Mouse (Mus musculus): Measurements from ENCODE around the gene Nxf1.

DNA sequence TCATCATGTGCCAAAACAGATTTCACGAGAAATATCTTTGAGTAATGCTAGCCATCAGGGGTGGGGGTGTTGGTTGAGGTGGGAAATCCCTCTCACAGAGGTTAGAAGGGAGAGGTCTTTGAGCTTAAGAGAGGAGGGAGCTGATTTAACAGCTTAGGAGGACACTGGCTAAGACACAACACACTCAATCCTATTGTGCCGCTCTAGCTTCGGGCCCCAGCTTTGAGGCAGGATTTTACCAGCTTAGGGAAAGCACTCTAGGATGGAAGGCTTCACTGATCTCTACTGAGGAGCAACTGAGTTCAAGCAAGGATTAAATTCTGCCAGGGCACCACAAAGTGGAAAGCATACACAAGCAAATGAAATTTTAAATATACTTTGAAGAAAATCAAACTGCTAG lies 60.1 kb downstream of the Nxf1 start:
- TF ChIP-seq CHD2 (IDR thresholded peaks at IDR 0.05; ENCODE audit: low read length) = no peak
- TF ChIP-seq KAT2A (IDR thresholded peaks at IDR 0.05; ENCODE audit: insufficient replicate concordance, low read length) = no peak

Data from CH12.LX (cell line).